Mouse (Mus musculus): ENCODE results near the gene Cntnap2.
"Not testable (repeated sequence)": the region's sequence is repeated elsewhere in the genome, so short reads cannot be mapped to it uniquely, and the experiment has no call there.

The Cntnap2 gene

GRCm38 (mm10) chr6:47256918-47257506, 2197.9 kb downstream of the Cntnap2 start:
- DNase-seq = no peak

GRCm38 (mm10) chr6:47259626-47260114, 2200.5 kb downstream of the Cntnap2 start:
- no peak for DNase-seq

GRCm38 (mm10) chr6:47267236-47267635, 2208.1 kb downstream of the Cntnap2 start:
- DNase-seq = no peak

GRCm38 (mm10) chr6:47269455-47269854, 2210.3 kb downstream of the Cntnap2 start:
- DNase-seq = no peak

GRCm38 (mm10) chr6:47271576-47271975, 2212.4 kb downstream of the Cntnap2 start:
- no peak for DNase-seq

GRCm38 (mm10) chr6:47272606-47273575, 2213.7 kb downstream of the Cntnap2 start:
- no peak for DNase-seq

GRCm38 (mm10) chr6:47275065-47275464, 2215.9 kb downstream of the Cntnap2 start:
- DNase-seq = no peak

- no peak for DNase-seq
Measured at GRCm38 (mm10) chr6:47279183-47279582, 2220.0 kb downstream of the Cntnap2 start.

GRCm38 (mm10) chr6:47281584-47281983, 2222.4 kb downstream of the Cntnap2 start:
- DNase-seq = no peak

- no peak for DNase-seq
Measured at GRCm38 (mm10) chr6:47284794-47285193, 2225.6 kb downstream of the Cntnap2 start.

GRCm38 (mm10) chr6:47285742-47286141, 2226.6 kb downstream of the Cntnap2 start:
- no peak for DNase-seq

GRCm38 (mm10) chr6:47286247-47286967, 2227.2 kb downstream of the Cntnap2 start:
- not testable (repeated sequence) for DNase-seq

- no peak for DNase-seq
Measured at GRCm38 (mm10) chr6:47287722-47288121, 2228.6 kb downstream of the Cntnap2 start.

- DNase-seq = no peak
Measured at GRCm38 (mm10) chr6:47291973-47292372, 2232.8 kb downstream of the Cntnap2 start.

- no peak for DNase-seq
Measured at GRCm38 (mm10) chr6:47292437-47292836, 2233.3 kb downstream of the Cntnap2 start.

GRCm38 (mm10) chr6:47294433-47294832, 2235.3 kb downstream of the Cntnap2 start:
- DNase-seq = no peak

- DNase-seq = no peak
Measured at GRCm38 (mm10) chr6:47304848-47305490, 2245.8 kb downstream of the Cntnap2 start.

- no peak for DNase-seq
Measured at GRCm38 (mm10) chr6:47306065-47306798, 2247.1 kb downstream of the Cntnap2 start.

GRCm38 (mm10) chr6:47306954-47307353, 2247.8 kb downstream of the Cntnap2 start:
- DNase-seq = no peak

GRCm38 (mm10) chr6:47314507-47315334, 2255.6 kb downstream of the Cntnap2 start:
- no peak for DNase-seq

- DNase-seq = no peak
Measured at GRCm38 (mm10) chr6:47315454-47315853, 2256.3 kb downstream of the Cntnap2 start.

Data from right cerebral cortex, adult 18-20 months (tissue).